Mouse (Mus musculus) gastrocnemius, adult 2 months (tissue): ENCODE data around the gene Dtl. TPM values are rescaled to one million over a fixed set of nuclear protein-coding genes. Genes with fewer than 3 reads are reported as not detected.

Source experiments
- DNase-seq: peaks from one replicate; pipeline ENCODE4 v3.0.0; 2022
- H3K27ac ChIP-seq: fragments of 200-600 bp; 2 replicates; pipeline ENCODE4 v1.8.1; 2022; ENCODE audit warnings: mild to moderate bottlenecking
- H3K4me3 ChIP-seq: fragments of 200-600 bp; 2 replicates; pipeline ENCODE4 v1.8.1; 2022; ENCODE audit warnings: mild to moderate bottlenecking, moderate library complexity
- CTCF ChIP-seq: fragments of 200-600 bp; IDR thresholded peaks from 2 replicates; pipeline ENCODE4 v1.8.1; 2022; ENCODE audit warnings: antibody characterized with exemption, mild to moderate bottlenecking, moderate library complexity
- intact Hi-C: fragments of 180-260 bp; cut with DNase I; formaldehyde crosslinking; loops from one replicate; pipeline ENCODE4 v1.15.1; 2025
- total RNA-seq, 2 experiments: library from RNA; stranded (reverse); gene quantifications; 2 replicates each; pipeline ENCODE4 v1.2.3; 2021

Gene Dtl
- total RNA-seq, 2 experiments from 2014 or later = 0.11 TPM; not detected in 1

DNA sequence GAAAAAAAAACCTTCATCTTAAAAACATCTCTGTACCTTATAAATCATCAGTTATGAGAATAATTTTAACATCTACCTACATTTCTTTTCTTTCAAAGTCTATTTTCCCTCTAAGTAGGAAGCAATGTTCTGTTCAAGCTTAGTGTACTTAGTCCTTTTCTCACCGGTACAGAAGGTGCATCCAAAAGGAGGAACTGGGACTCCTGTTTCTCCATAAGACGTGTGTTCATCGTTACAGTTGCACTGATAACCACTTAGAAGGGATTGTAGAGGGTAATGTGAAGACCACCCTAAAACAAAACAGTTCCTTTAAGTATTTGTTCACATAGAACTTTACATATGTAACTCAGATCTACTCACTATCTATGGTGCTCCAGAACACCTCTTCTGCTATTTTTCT is 4.9 kb downstream of the Dtl start:
- Histone ChIP-seq H3K27ac (no peak overlapping the region), H3K4me3 (no peak overlapping the region)
- intact Hi-C loops = no loop called here
- DNase-seq = no peak
- no peak for TF ChIP-seq CTCF

DNA sequence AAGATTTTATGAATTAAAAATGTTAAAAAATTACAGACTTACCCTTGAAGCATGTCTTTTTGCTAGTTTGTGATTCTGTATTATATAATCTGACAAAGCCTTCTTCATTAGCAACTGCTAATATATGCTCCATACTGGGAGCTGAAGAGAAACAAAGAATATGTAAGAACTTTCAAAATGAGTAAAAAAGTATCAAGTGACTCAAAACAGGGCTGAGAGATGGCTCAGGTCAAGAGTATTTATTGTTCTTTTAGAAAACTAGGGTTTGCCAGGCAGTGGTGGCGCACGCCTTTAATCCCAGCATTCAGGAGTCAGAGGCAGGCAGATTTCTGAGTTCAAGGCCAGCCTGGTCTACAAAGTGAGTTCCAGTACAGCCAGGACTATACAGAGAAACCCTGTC is 5.7 kb downstream of the Dtl start:
- no peak for DNase-seq
- Histone ChIP-seq H3K4me3 (no peak overlapping the region), H3K27ac (no peak overlapping the region)
- no peak for TF ChIP-seq CTCF
- intact Hi-C loops = loop anchor here (2.0 kb wide), 1 partner anchor 217 kb away; no protein-coding TSS in a partner anchor

DNA sequence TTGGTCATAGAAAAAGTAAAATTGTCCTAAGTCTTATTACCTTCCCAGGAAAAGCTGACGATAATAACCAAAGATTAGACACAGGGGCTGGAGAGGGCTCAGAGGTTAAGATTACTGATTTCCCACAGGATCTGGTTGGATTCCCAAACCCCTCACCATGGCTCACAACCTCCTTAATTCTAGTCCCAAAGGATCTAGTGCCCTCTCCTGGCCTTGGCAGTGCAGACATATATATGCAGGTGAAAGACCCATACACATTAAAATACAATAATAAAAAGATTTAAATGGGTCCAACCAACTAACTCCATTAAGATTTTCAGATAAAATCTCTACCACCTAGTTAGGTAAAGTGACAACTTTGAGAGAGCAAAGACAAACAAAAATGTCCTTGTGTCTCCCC is 7.5 kb downstream of the Dtl start:
- Histone ChIP-seq H3K27ac (no peak overlapping the region), H3K4me3 (no peak overlapping the region)
- peak; percentile 74 for TF ChIP-seq CTCF
- intact Hi-C loops = loop anchor here (2.0 kb wide), 1 partner anchor 215 kb away; no protein-coding TSS in a partner anchor
- peak; percentile 38 for DNase-seq

DNA sequence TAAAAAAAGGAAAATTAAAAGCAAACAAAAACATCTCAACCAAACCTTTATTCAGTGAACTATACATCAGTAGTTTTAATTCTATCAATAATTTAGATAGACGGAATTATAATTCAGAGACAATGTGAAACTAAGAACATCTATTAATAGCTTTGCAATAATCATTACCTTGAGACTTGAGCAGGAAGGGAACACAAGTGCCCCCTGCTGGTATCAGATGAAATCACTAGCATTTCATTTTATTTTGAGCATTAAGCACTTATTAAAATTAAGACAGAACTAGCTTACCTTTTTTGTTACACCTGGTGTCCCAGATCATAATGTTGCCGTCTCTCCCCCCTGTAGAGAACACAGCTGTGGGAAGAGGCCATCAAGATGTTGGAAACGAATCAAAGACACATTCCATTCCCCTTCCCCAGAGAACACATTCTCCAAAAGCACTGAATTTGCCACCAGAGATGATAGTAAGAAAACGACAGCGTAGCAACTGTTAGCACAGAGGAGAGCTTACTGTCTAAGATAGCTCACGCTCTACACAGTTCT is 12.4 kb downstream of the Dtl start:
- Histone ChIP-seq H3K27ac (no peak overlapping the region), H3K4me3 (no peak overlapping the region; the same call in 1 of the 2 replicates)
- TF ChIP-seq CTCF = peak; percentile 90
- DNase-seq = no peak
- intact Hi-C loops = loop anchor here (2.0 kb wide), 1 partner anchor 250 kb away; no protein-coding TSS in a partner anchor

DNA sequence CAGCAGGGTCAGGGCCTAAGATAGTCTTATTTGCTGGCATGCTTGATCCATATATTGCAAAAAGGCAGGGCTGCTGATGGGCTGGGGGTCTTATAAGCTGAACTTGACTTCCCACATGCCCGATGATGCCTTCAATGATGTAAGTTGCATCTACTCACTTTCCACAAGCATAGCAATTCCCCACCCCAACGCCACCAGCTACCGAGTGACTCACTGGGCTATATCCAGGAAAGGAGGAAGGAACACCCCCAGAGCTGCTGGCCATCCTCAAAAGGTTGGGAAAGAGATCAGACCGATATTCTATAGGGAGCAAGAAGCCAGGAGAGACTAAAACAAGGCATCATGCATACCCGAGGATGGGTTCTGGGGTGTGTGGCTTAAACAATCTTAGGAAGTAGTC is 15.6 kb downstream of the Dtl start:
- no peak for TF ChIP-seq CTCF
- intact Hi-C loops = no loop called here
- no peak for DNase-seq
- no peak overlapping the region for H3K4me3 ChIP-seq
- H3K27ac ChIP-seq = peak overlapping the region; percentile 38

DNA sequence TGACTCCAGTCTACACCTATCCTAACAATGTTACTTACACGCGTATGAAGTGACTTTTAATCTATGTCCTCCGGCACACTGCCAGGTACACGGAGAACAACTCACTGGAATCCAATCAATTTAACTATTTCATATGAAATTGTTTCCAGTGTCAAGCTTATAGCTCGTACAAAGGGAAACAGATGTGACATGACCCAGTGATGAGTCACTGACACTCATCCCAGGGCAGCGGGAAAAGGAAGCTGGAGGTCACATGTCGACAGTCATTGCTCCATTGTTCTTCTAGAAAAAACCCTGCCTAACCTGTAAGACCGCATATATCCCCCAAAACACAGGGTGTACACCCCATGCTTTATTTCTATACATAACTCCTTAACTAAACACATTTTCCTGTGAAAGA is 18.2 kb downstream of the Dtl start:
- no peak for TF ChIP-seq CTCF
- intact Hi-C loops = no loop called here
- H3K4me3 ChIP-seq = no peak overlapping the region
- H3K27ac ChIP-seq = no peak overlapping the region
- no peak for DNase-seq

DNA sequence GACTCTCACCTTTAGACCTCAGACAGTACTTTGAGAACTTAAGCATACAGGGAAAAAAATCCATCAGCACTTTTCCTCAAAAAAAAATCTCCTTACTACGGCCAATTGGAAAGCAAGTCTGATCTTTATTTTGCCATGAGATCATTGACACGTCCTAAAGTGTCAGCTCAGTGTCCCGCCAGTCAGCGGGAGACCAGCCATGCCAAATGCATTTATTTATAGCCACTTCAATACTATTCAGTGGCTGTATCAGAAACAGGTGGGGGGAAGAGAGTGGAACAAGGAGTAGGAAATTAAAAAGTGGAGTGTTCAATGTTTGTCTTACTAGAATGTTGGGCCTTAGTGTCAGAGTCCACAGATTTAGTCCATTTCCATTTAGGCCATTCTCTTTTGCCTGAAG is 24.6 kb downstream of the Dtl start:
- Histone ChIP-seq H3K27ac (peak overlapping the region; percentile 69), H3K4me3 (no peak overlapping the region)
- intact Hi-C loops = no loop called here
- peak; percentile 58 for DNase-seq
- TF ChIP-seq CTCF = no peak

DNA sequence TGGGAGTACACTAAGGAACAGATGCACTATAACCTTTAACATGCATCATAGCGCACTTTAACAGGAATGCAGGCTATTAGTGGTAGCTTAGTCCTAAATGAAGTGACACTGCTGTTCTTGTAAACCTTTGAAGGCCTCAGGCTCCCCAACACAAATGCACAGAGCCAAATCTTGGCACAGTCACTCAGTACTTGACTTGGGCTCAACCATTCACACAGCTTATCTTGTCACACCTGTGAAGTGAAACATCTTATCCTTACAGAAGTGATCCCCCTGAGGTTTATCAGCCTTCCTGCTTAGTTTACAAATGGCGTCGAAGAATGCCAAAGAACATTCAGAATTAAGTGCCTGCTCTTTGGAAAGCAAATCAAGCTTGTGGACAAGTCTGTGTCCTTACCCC is 31.6 kb downstream of the Dtl start:
- no peak overlapping the region for H3K4me3 ChIP-seq
- intact Hi-C loops = no loop called here
- DNase-seq = no peak
- TF ChIP-seq CTCF = no peak
- no peak overlapping the region for H3K27ac ChIP-seq

DNA sequence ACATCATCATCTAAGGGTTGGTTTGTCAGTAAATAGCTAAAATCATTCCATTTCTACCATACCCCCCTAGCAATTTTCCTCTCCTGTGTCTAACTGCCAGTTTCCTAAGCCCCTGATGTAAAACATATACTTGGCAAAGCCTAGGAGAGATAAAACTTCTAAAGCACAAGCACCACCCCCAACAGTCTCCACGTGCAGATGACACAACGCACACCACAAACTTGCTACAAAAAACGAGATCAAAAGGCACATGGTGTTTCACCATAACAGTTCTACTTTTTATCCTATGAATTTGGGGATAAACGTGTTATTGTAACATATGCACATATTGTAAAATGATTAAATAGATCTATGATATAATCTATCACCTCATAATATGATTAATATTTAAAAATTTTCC is 33.7 kb downstream of the Dtl start:
- Histone ChIP-seq H3K27ac (no peak overlapping the region), H3K4me3 (no peak overlapping the region)
- TF ChIP-seq CTCF = no peak
- intact Hi-C loops = no loop called here
- DNase-seq = no peak

DNA sequence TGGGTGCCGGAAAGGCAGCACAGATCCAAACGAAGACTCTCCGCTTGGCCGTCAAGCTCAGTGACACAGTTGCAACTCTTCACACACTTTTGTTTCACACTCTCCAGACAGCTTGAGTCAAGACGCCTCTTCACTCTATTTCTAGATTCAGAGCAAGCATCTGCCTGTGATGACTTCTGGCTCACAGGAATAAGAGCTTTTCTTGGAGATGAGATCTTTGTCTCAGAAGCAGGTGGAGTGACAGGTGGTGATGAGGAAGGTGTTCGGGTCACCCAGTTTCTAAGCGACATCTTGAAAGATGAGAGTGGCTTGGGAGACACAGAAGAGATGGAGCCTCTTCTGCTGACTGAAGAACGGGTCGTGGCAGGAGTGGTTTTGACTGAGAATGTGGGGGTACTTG is 34.3 kb downstream of the Dtl start:
- no peak for DNase-seq
- Histone ChIP-seq H3K4me3 (no peak overlapping the region), H3K27ac (no peak overlapping the region)
- no peak for TF ChIP-seq CTCF
- intact Hi-C loops = no loop called here

DNA sequence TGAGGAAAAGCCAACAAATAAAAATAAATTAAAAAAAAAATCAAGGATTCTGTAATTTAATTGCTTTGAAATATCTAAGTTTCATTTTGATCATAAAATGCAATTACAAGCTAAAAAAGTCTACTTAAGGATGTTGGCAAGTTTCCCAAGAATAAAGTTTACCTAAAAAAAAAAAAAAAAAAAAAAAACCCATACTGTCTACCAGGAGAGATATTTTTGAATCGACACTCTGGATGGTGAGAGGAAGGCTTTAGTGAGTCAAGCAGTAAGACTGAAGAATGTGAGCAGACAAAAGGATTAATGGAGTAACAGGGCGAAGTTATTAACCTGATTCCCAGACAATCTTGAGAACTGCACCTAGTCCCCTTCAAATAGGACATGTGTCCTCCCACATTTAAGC is 35.0 kb downstream of the Dtl start:
- no peak for TF ChIP-seq CTCF
- H3K27ac ChIP-seq = no peak overlapping the region
- intact Hi-C loops = no loop called here
- no peak for DNase-seq
- H3K4me3 ChIP-seq = no peak overlapping the region

DNA sequence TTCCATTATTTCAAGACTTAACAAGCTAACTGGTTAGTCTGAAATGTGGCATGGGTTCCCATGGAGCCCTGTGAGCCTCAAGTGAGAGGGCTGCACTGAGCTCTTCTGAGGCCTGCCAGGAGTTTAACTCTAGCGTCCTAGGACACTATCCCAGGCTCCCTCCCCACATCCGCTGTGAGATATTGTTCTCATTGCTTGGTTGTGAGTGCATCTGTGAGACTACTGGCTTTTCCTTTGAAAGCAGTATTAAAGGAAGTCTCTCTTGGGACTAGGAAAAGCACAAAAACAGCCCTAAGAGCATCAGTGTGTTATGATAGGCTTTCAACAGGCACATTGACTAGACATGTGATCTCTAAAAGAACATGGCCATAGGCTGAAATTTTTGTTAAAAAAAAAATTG is 40.4 kb downstream of the Dtl start:
- TF ChIP-seq CTCF = no peak
- intact Hi-C loops = loop anchor here (2.0 kb wide), 1 partner anchor 14 kb away; no protein-coding TSS in a partner anchor
- DNase-seq = no peak

DNA sequence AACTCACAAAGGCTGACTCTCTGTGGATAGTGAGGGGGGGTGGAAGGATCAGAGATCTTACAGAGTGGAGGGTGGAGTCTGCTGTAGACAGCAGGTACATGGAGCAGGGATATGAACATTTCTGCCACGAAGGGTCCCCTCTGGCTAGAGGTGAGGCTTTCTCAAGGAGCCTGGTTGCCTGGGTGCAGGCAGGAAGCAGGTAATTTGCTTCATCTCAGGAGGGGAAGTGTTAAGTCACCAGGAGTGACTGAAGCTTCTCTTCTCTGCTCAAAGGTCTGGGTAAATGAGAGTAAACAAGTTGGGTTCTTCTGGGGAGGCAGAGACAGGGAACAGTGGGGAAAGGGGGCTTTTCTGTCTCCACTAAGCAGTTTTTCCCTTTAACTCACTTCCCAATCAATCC is 44.3 kb downstream of the Dtl start:
- no peak for TF ChIP-seq CTCF
- Histone ChIP-seq H3K27ac (peak overlapping the region; percentile 83), H3K4me3 (no peak overlapping the region)
- intact Hi-C loops = no loop called here
- no peak for DNase-seq

More for the DNA sequence above, 40.4 kb downstream of the Dtl start:
- peak overlapping the region; percentile 9; the same call in 1 of the 2 replicates for H3K27ac ChIP-seq
- H3K4me3 ChIP-seq = no peak overlapping the region

DNA sequence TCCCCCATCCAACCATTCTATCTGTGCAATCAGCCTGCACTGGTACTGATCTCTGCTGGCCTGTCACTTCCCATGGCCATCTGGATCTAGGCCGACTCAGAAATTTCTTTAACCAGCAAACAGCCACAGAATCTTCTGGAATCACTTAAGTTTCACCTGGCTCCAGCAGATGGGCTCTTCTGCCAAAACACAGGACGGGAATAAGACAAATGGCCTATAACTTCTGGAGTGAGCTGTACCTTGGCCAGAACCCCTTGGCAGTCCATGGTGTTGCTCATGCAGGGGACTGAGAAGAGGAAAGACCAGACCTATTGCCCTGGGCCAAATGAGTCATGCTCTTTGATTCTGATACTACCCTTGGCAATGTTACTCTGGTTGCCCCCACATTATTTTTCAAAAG is 45.9 kb downstream of the Dtl start:
- no peak for TF ChIP-seq CTCF
- Histone ChIP-seq H3K4me3 (no peak overlapping the region), H3K27ac (peak overlapping the region; percentile 66)
- peak; percentile 87 for DNase-seq
- intact Hi-C loops = no loop called here
